ENCODE assay signal across 8 mouse cellular contexts in the genomic region with DNA sequence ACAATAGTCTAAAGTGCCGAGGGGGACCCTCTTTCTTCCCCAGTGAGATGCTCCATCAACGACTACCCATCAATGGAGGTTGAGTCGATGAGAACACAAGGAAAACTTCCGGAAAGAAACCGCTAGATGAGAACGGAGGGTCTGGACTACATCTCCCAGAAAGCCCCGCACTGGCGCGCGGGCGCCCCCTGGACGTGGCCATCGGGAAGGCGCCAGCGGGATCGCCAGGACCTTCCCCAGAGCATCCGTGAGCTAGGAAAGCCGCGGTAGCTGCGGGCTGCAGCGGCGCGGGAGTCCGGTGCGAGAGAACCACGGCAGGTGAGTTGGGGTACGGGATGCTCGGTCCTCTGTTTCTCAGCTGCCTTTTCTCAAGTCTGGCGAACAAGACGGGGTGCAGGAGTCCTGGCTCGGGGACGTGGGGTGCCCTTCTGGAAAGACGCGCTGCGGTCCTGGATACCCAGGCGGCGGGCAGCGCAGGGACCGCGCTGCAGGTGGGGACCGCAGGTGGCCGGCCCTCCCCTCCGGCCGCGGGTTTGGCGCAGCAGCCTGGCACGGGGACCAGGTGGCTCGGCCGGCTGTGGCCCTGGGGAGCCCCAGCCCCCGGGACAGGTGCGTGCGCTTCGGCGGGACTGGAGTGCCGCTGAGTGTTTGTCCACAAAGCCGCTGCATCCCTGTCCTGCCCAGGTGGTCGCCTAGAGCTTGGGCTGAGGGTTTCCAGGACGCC. TPM values are rescaled to one million over a fixed set of nuclear protein-coding genes. Genes with fewer than 3 reads are reported as not detected.
A peak's percentile ranks its signal among the peaks of the same experiment; 100 is the strongest.
DNase-seq lines count a peak whose midpoint lies in the region; ATAC-seq and TF ChIP-seq lines count a peak whose summit lies in the region.

TSS of gene Specc1 (plus strand) at position 192 of the 724 bp plus-strand sequence.

- peak within 1 kb of the TSS; percentile 100 for H3K4me2 ChIP-seq in embryonic facial prominence, embryonic 14.5 days (ENCODE audit: low read depth, low read length)
- H3K4me2 ChIP-seq in limb, embryonic 12.5 days = peak within 1 kb of the TSS; percentile 99
- peak within 1 kb of the TSS; percentile 100 for H3K4me2 ChIP-seq in midbrain, embryonic 14.5 days (ENCODE audit: low read length)

- H3K4me3 ChIP-seq in bone marrow, adult 2 months (replicated peaks; ENCODE audit: control insufficient read depth, low read depth, low read length) = peak within 1 kb of the TSS; percentile 75
- peak within 1 kb of the TSS; percentile 56 for H3K4me3 ChIP-seq in embryonic facial prominence, embryonic 14.5 days (ENCODE audit: low read depth, low read length)
- H3K4me3 ChIP-seq in limb, embryonic 12.5 days (replicated peaks) = peak within 1 kb of the TSS; percentile 60
- H3K4me3 ChIP-seq in midbrain, embryonic 14.5 days (replicated peaks; ENCODE audit: low read depth, low read length) = peak within 1 kb of the TSS; percentile 66

- no peaks in the 10 kb centered on the region for H3K4me1 ChIP-seq in bone marrow, adult 2 months (ENCODE audit: control insufficient read depth, insufficient read depth, low read length)
- H3K4me1 ChIP-seq in embryonic facial prominence, embryonic 14.5 days (ENCODE audit: control insufficient read depth, insufficient read depth, low read length) = no peaks in the 10 kb centered on the region
- H3K4me1 ChIP-seq in limb, embryonic 12.5 days (replicated peaks) = 0 out of 2 replicates have a peak, but pooled peaks cover 4% of the 10 kb centered on the region
- H3K4me1 ChIP-seq in midbrain, embryonic 14.5 days (ENCODE audit: control insufficient read depth, insufficient read depth, low read length) = no peaks in the 10 kb centered on the region

- peak; percentile 81 for DNase-seq in A20 (ENCODE audit: low read depth, low spot score)
- DNase-seq in embryonic facial prominence, embryonic 14.5 days (ENCODE audit: low spot score) = peak; percentile 85
- DNase-seq in heart, adult 8-10 months (ENCODE audit: low spot score) = peak; percentile 88
- peak; percentile 84 to 91 for DNase-seq in kidney, adult 8-10 months
- peak; percentile 95 for DNase-seq in midbrain, embryonic 14.5 days
- DNase-seq in spleen, adult 12 weeks (ENCODE audit: low spot score) = peak; percentile 94

- no peaks in the 10 kb centered on the region for H3K36me3 ChIP-seq in embryonic facial prominence, embryonic 14.5 days (ENCODE audit: control insufficient read depth, insufficient read depth, low read length)
- no peaks in the 10 kb centered on the region for H3K36me3 ChIP-seq in limb, embryonic 12.5 days
- H3K36me3 ChIP-seq in midbrain, embryonic 14.5 days (ENCODE audit: control insufficient read depth, insufficient read depth, low read length) = no peaks in the 10 kb centered on the region

- peak within 1 kb of the TSS; percentile 92 for H3K27ac ChIP-seq in bone marrow, adult 2 months (ENCODE audit: control insufficient read depth, insufficient read depth, low read depth, low read length, poor library complexity)
- H3K27ac ChIP-seq in embryonic facial prominence, embryonic 14.5 days (replicated peaks; ENCODE audit: low read depth, low read length) = no peak within 1 kb of the TSS
- no peak within 1 kb of the TSS for H3K27ac ChIP-seq in limb, embryonic 12.5 days
- H3K27ac ChIP-seq in midbrain, embryonic 14.5 days (replicated peaks; ENCODE audit: low read depth, low read length) = no peak within 1 kb of the TSS

- WGBS in bone marrow, adult 2 months = under 1% methylated on average over 58 of the region's 58 CpGs
- 0% methylated on average over 26 of the region's 58 CpGs for WGBS in embryonic facial prominence, embryonic 14.5 days
- WGBS in limb, embryonic 12.5 days = under 1% methylated on average over 58 of the region's 58 CpGs
- WGBS in midbrain, embryonic 14.5 days = under 1% methylated on average over 58 of the region's 58 CpGs

- peak; percentile 91 for TF ChIP-seq CTCF in bone marrow, adult 2 months (IDR thresholded peaks at IDR 0.05; ENCODE audit: control insufficient read depth, insufficient read depth, low read length)

- peaks cover 26% of the 10 kb centered on the region for H3K27me3 ChIP-seq in embryonic facial prominence, embryonic 14.5 days (replicated peaks; ENCODE audit: control insufficient read depth, insufficient read depth, low read length)
- H3K27me3 ChIP-seq in limb, embryonic 12.5 days = peaks cover 27% of the 10 kb centered on the region
- 0 out of 2 replicates have a peak, but pooled peaks cover 6% of the 10 kb centered on the region for H3K27me3 ChIP-seq in midbrain, embryonic 14.5 days (ENCODE audit: control insufficient read depth, insufficient read depth, low read length)

- peak within 1 kb of the TSS; percentile 63 for H3K9ac ChIP-seq in embryonic facial prominence, embryonic 14.5 days (ENCODE audit: low read depth, low read length)
- peak within 1 kb of the TSS; percentile 54 for H3K9ac ChIP-seq in limb, embryonic 12.5 days (replicated peaks)
- peak within 1 kb of the TSS; percentile 52 for H3K9ac ChIP-seq in midbrain, embryonic 14.5 days (replicated peaks; ENCODE audit: low read length)

- TF ChIP-seq POLR2A in bone marrow, adult 2 months (IDR thresholded peaks at IDR 0.05; ENCODE audit: borderline replicate concordance, control insufficient read depth, low read depth, low read length) = peak; percentile 81; the same call in 1 of the 2 replicates

- H3K9me3 ChIP-seq in embryonic facial prominence, embryonic 14.5 days (ENCODE audit: control insufficient read depth, low read length) = no peaks in the 10 kb centered on the region
- no peaks in the 10 kb centered on the region for H3K9me3 ChIP-seq in limb, embryonic 12.5 days
- no peaks in the 10 kb centered on the region for H3K9me3 ChIP-seq in midbrain, embryonic 14.5 days (ENCODE audit: control insufficient read depth, low read length)

- peak; percentile 96 for ATAC-seq in embryonic facial prominence, embryonic 14.5 days (ENCODE audit: low read depth)
- peak; percentile 89 for ATAC-seq in limb, embryonic 12.5 days (ENCODE audit: insufficient number of reproducible peaks, insufficient read depth, low FRiP score, low TSS enrichment, low read depth)
- peak; percentile 92 for ATAC-seq in midbrain, embryonic 14.5 days (ENCODE audit: low FRiP score, low TSS enrichment)

RNA-seq across cellular contexts. Expression of gene Specc1, which starts in this region (rescaled TPM):
- polyA plus RNA-seq in bone marrow, adult 2 months (2011; ENCODE audit: insufficient read depth, insufficient read length, low replicate concordance, missing spikeins) = 69.9 and 73.8 TPM in 2 replicates
- 10.4 and 13.5 TPM in 2 replicates for polyA plus RNA-seq in embryonic facial prominence, embryonic 14.5 days (2014; fragmentation: Nextera tagmentation; extraction: Ambion mirVana)
- 1 to 10 TPM; 3.6 to 8.6 (median 4.2) TPM for total RNA-seq in heart, adult 8-10 months (2022)
- polyA plus RNA-seq in limb, embryonic 12.5 days (2016; fragmentation: Nextera tagmentation; extraction: Ambion mirVana) = 13.8 and 16.4 TPM in 2 replicates
- 9.7 and 16.6 TPM in 2 replicates for polyA plus RNA-seq in midbrain, embryonic 14.5 days (2014; fragmentation: Nextera tagmentation; extraction: Ambion mirVana)
